Mouse (Mus musculus): ENCODE measurements around the gene Gm20479.

Gene Gm20479

GRCm38 (mm10) chr7:27334405-27334911 lies 22.8 kb downstream of the Gm20479 start:
- no peak for DNase-seq (ENCODE audit: low spot score)

GRCm38 (mm10) chr7:27333316-27333941 lies 23.8 kb downstream of the Gm20479 start:
- DNase-seq (ENCODE audit: low spot score), result no peak

GRCm38 (mm10) chr7:27332353-27333199 lies 24.6 kb downstream of the Gm20479 start:
- no peak for DNase-seq (ENCODE audit: low spot score)

GRCm38 (mm10) chr7:27331854-27332253 lies 25.4 kb downstream of the Gm20479 start:
- no peak for DNase-seq (ENCODE audit: low spot score)

GRCm38 (mm10) chr7:27331541-27331851 lies 25.7 kb downstream of the Gm20479 start:
- DNase-seq (ENCODE audit: low spot score), result no peak

- peak; percentile 66 for DNase-seq (ENCODE audit: low spot score)
Measured at GRCm38 (mm10) chr7:27330709-27331540, 26.3 kb downstream of the Gm20479 start.

GRCm38 (mm10) chr7:27329981-27330380 lies 27.2 kb downstream of the Gm20479 start:
- DNase-seq (ENCODE audit: low spot score), result no peak

- DNase-seq (ENCODE audit: low spot score), result no peak
Measured at GRCm38 (mm10) chr7:27329326-27329947, 27.8 kb downstream of the Gm20479 start.

- DNase-seq (ENCODE audit: low spot score), result no peak
Measured at GRCm38 (mm10) chr7:27328648-27329047, 28.6 kb downstream of the Gm20479 start.

- DNase-seq (ENCODE audit: low spot score), result no peak
Measured at GRCm38 (mm10) chr7:27328161-27328560, 29.1 kb downstream of the Gm20479 start.

- DNase-seq (ENCODE audit: low spot score), result no peak
Measured at GRCm38 (mm10) chr7:27327500-27327899, 29.7 kb downstream of the Gm20479 start.

- DNase-seq (ENCODE audit: low spot score), result no peak
Measured at GRCm38 (mm10) chr7:27326101-27326880, 30.9 kb downstream of the Gm20479 start.

- no peak for DNase-seq (ENCODE audit: low spot score)
Measured at GRCm38 (mm10) chr7:27325697-27326096, 31.5 kb downstream of the Gm20479 start.

- DNase-seq (ENCODE audit: low spot score), result no peak
Measured at GRCm38 (mm10) chr7:27324928-27325327, 32.3 kb downstream of the Gm20479 start.

- DNase-seq (ENCODE audit: low spot score), result no peak
Measured at GRCm38 (mm10) chr7:27324161-27324560, 33.1 kb downstream of the Gm20479 start.

- no peak for DNase-seq (ENCODE audit: low spot score)
Measured at GRCm38 (mm10) chr7:27323001-27323400, 34.2 kb downstream of the Gm20479 start.

GRCm38 (mm10) chr7:27322291-27322690 lies 34.9 kb downstream of the Gm20479 start:
- no peak for DNase-seq (ENCODE audit: low spot score)

- no peak for DNase-seq (ENCODE audit: low spot score)
Measured at GRCm38 (mm10) chr7:27319411-27319810, 37.8 kb downstream of the Gm20479 start.

GRCm38 (mm10) chr7:27315958-27316357 lies 41.3 kb downstream of the Gm20479 start:
- DNase-seq (ENCODE audit: low spot score), result no peak

GRCm38 (mm10) chr7:27314393-27314792 lies 42.8 kb downstream of the Gm20479 start:
- no peak for DNase-seq (ENCODE audit: low spot score)

GRCm38 (mm10) chr7:27311651-27312284 lies 45.5 kb downstream of the Gm20479 start:
- DNase-seq (ENCODE audit: low spot score), result no peak

All from left cerebral cortex, adult 11 months (tissue).